Mouse (Mus musculus) erythroblast, embryonic 14.5 days (primary cell): Measurements from ENCODE around the gene Cdk14.

ENCODE experiments used
- GATA1 ChIP-seq: IDR thresholded peaks from 2 replicates; pipeline ENCODE4 v1.6.1; 2012; ENCODE audit warnings: low read length, inconsistent platforms, mixed read lengths
- TAL1 ChIP-seq: IDR thresholded peaks from 3 replicates; pipeline ENCODE4 v1.6.1; 2012; ENCODE audit warnings: low read length, inconsistent platforms, mixed read lengths

DNA sequence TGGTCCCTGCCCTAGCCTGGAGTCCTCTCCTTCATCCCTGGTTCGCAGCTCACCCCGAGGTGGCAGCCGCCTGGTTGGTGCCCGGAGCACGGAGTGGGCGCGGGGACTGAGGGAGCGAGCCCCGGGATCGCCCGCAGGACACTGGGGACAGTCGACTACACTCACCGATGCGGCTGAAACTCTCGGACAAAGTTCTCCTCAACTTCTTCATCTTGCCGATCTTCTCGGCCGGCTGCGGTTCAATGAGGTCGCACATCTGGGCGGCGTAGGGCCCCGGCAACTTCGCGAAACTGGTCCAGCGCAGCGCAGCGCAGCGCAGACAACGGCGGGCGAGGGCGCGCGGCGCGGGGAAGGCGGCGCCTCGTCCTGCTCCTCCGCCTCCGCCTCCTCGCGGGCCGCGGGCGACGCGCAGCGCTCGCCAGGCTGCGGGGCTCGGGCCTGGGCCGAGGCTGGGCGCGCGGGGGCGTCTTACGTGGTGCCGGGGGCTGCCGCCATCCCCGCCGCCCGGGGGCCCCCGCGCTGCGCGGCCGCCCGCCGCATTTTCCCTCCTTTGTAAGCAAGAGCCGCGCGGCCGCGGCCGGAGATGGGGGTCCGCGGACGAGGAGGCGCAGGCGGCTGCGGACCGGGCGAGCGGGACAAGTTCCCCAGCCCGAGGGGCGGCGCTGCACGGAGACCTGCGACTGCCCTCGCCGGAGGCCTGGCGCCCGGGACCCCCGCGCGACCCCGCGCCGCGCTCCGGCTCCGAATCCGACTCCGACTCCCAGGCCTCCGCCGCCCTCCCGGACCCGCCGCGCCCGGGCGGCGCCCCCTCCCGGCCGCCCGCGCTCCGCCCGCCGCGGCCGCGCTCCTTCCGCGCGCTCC lies 40.0 kb downstream of the Cdk14 start:
- no peak for TF ChIP-seq GATA1
- TF ChIP-seq TAL1, result no peak
